Mouse (Mus musculus): Measurements from ENCODE around the gene Serbp1. TPM values are rescaled to one million over a fixed set of nuclear protein-coding genes. Genes with fewer than 3 reads are reported as not detected.

Gene Serbp1
- total and polyA plus RNA-seq, 3 experiments = 1,043 to 1,809 (median 1,049) TPM

DNA sequence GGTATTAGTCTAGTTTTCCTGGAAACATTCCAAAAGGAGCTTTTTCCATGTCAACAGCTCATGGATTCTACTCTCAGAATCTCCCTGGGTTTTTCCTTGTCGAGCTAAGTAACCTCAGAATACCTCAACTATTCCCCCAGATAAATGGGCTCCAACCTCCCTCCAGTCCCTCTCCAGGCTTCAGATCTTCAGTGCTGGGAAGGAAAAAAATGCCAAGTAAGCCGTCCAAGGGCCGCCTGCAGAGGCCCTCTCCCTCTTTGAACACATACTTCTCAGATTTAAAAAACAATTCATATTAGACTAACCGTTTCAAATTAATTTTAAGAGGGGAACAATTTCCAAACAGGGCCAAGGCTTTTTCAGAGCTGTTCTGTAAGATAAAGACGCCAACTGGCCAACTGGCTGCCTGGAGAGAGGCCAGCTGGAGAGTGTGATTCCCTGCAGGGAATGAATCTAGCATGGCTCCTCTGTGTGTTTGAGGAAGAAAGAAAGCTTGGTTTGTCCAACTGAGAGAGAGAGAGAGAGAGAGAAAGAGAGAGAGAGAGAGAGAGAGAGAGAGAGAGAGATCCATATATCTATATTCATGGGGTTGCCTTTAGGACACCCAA lies 37.2 kb upstream of the Serbp1 start:
- Histone ChIP-seq H3K27ac (ENCODE audit: control insufficient read depth, low read depth, low read length) (no peak overlapping the region), H3K4me1 (ENCODE audit: control insufficient read depth in 1 of 2, insufficient read depth in 2 of 2, low read length in 2 of 2) (no peaks in the 10 kb centered on the region; a peak in 1 of 4 replicates), H3K36me3 (ENCODE audit: control insufficient read depth in 1 of 2, insufficient read depth in 2 of 2, low read length in 2 of 2) (peaks cover 0 to 2% of the 10 kb centered on the region in 2 experiments; a peak in 1 of 4 replicates), H3K9ac (ENCODE audit: control insufficient read depth, low read depth, low read length, poor library complexity, severe bottlenecking) (no peak overlapping the region), H3K9me3 (replicated peaks; ENCODE audit: insufficient read depth, low read length) (no peaks in the 10 kb centered on the region), H3K79me2 (ENCODE audit: control insufficient read depth, insufficient read depth, low read length, poor library complexity) (no peaks in the 10 kb centered on the region), H3K4me3 (ENCODE audit: control insufficient read depth in 1 of 2, insufficient read depth in 1 of 2, low read depth in 2 of 2, low read length in 2 of 2) (no peak overlapping the region), H3K27me3 (ENCODE audit: control insufficient read depth in 1 of 2, insufficient read depth in 2 of 2, low read length in 2 of 2) (peaks cover 0 to 1% of the 10 kb centered on the region in 2 experiments; a peak in 2 of 4 replicates)
- no peak for DNase-seq (ENCODE audit: low read depth, low spot score)
- TF ChIP-seq POLR2A (IDR thresholded peaks at IDR 0.05; ENCODE audit: control insufficient read depth in 1 of 2, insufficient read depth in 1 of 2, low read depth in 1 of 2, low read length in 2 of 2, poor library complexity in 1 of 2) = no peak
- no peak for TF ChIP-seq NELFE (IDR thresholded peaks at IDR 0.05; ENCODE audit: low read depth, low read length)
- TF ChIP-seq MEF2A (IDR thresholded peaks at IDR 0.05; ENCODE audit: extremely low read depth, insufficient replicate concordance, low read depth, low read length, poor library complexity, severe bottlenecking) = no peak
- TF ChIP-seq SMC3 (IDR thresholded peaks at IDR 0.05; ENCODE audit: low read depth, low read length) = no peak
- no peak for TF ChIP-seq CTCF (IDR thresholded peaks at IDR 0.05 in 2 of 3, conservative IDR thresholded peaks at IDR 0.05 in 1 of 3; ENCODE audit: control insufficient read depth in 1 of 3, insufficient read depth in 1 of 3, low read depth in 2 of 3, low read length in 3 of 3, poor library complexity in 1 of 3, severe bottlenecking in 1 of 3)
- no peak for TF ChIP-seq ZC3H11A (IDR thresholded peaks at IDR 0.05; ENCODE audit: low read depth, low read length)
- TF ChIP-seq CHD2 (IDR thresholded peaks at IDR 0.05; ENCODE audit: low read length) = no peak
- no peak for TF ChIP-seq GATA1 (IDR thresholded peaks at IDR 0.05; ENCODE audit: low read depth, low read length)
- no peak for TF ChIP-seq EP300 (IDR thresholded peaks at IDR 0.05; ENCODE audit: low read depth in 1 of 2, low read length in 2 of 2)
- no peak for TF ChIP-seq BHLHE40 (IDR thresholded peaks at IDR 0.05; ENCODE audit: borderline replicate concordance, low read depth, low read length)
- TF ChIP-seq HCFC1 (IDR thresholded peaks at IDR 0.05; ENCODE audit: low read depth, low read length) = no peak
- TF ChIP-seq MAZ (IDR thresholded peaks at IDR 0.05; ENCODE audit: low read depth, low read length) = no peak

DNA sequence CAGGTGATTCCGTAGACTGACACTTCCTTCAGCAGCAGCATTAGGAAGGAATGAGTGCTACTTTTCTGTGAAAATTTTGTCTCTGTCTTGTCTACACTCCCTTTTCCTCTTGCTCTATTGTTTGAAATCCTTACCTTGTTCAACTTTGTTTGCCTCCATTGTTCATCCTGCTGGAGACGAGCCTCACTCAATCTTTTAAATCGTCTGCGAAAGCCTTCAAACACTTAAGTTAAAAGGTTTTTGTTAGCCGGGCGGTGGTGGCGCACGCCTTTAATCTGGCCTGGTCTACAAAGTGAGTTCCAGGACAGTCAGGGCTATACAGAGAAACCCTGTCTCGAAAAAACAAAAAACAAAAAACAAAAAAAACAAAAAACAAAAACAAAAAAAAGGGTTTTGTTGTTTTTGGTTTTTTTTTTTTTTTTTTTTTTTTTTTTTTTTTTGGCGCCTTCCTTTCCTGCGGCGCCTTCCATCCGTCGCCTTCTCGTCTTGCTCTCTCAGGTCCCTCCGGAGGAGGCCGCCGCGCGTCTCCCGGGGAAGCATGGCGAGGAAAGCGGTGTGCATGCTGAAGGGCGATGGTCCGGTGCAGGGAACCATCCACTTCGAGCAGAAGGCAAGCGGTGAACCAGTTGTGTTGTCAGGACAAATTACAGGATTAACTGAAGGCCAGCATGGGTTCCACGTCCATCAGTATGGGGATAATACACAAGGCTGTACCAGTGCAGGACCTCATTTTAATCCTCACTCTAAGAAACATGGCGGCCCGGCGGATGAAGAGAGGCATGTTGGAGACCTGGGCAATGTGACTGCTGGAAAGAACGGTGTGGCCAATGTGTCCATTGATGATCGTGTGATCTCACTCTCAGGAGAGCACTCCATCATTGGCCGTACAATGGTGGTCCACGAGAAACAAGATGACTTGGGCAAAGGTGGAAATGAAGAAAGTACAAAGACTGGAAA lies 32.6 kb upstream of the Serbp1 start:
- Histone ChIP-seq H3K79me2 (ENCODE audit: control insufficient read depth, insufficient read depth, low read length, poor library complexity) (no peaks in the 10 kb centered on the region), H3K36me3 (ENCODE audit: control insufficient read depth in 1 of 2, insufficient read depth in 2 of 2, low read length in 2 of 2) (peaks cover 0 to 2% of the 10 kb centered on the region in 2 experiments; a peak in 1 of 4 replicates), H3K27ac (ENCODE audit: control insufficient read depth, low read depth, low read length) (no peak overlapping the region), H3K9me3 (replicated peaks; ENCODE audit: insufficient read depth, low read length) (no peaks in the 10 kb centered on the region), H3K4me1 (ENCODE audit: control insufficient read depth in 1 of 2, insufficient read depth in 2 of 2, low read length in 2 of 2) (no peaks in the 10 kb centered on the region; a peak in 1 of 4 replicates), H3K4me3 (ENCODE audit: control insufficient read depth in 1 of 2, insufficient read depth in 1 of 2, low read depth in 2 of 2, low read length in 2 of 2) (no peak overlapping the region), H3K27me3 (ENCODE audit: control insufficient read depth in 1 of 2, insufficient read depth in 2 of 2, low read length in 2 of 2) (peaks cover 0 to 1% of the 10 kb centered on the region in 2 experiments; a peak in 1 of 4 replicates), H3K9ac (ENCODE audit: control insufficient read depth, low read depth, low read length, poor library complexity, severe bottlenecking) (no peak overlapping the region)
- no peak for DNase-seq (ENCODE audit: low read depth, low spot score)
- TF ChIP-seq ETS1 (IDR thresholded peaks at IDR 0.05; ENCODE audit: low read depth, low read length) = no peak
- no peak for TF ChIP-seq POLR2AphosphoS5 (IDR thresholded peaks at IDR 0.05; ENCODE audit: borderline replicate concordance, low read depth, low read length)
- TF ChIP-seq TCF12 (IDR thresholded peaks at IDR 0.05; ENCODE audit: low read depth, low read length) = no peak

Data from MEL (cell line).